Mouse (Mus musculus) 3T3-L1 (cell line): ENCODE measurements at regions not wholly inside any gene's neighbourhood (a gene's known extent, or its start where the extent isn't known, plus 50 kb on each side); places are given as distances from the start of the nearest gene placed in this dataset.
A peak's percentile ranks its signal among the peaks of the same experiment; 100 is the strongest.

Source experiments
- DNase-seq: peaks from one replicate; pipeline ENCODE4 v3.0.0-alpha.2; 2015; ENCODE audit warnings: low read depth, low spot score

- no peak for DNase-seq
Observed at GRCm38 (mm10) chr12:59834809-59835208, 615.3 kb upstream of the Fbxo33 start.

GRCm38 (mm10) chr12:59822918-59823317, 603.4 kb upstream of the Fbxo33 start:
- DNase-seq: no peak

- no peak for DNase-seq
Observed at GRCm38 (mm10) chr12:59822435-59822834, 602.9 kb upstream of the Fbxo33 start.

DNA sequence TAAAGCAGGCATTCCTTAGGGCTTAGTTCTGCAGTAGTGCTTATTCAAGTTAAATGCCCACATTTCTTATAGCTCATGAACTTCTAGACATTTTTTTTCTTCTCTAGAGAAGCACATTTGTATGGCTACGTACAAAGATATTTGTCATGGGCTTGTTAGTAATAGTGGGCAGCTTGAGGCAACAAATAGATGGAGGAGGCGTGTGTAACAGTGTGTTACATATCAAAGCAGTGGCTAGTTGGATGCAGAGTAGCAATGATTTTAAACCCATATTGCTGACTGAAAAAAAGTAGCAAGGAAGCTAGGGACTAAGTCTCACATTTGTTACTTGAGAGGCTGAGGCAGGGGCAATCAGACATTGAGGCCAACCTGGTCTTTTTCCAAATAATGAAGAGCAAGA, 602.2 kb upstream of the Fbxo33 start:
- no peak for DNase-seq

GRCm38 (mm10) chr12:59815965-59816364, 596.4 kb upstream of the Fbxo33 start:
- no peak for DNase-seq

- no peak for DNase-seq
Observed at GRCm38 (mm10) chr12:59814356-59814755, 594.8 kb upstream of the Fbxo33 start.

DNA sequence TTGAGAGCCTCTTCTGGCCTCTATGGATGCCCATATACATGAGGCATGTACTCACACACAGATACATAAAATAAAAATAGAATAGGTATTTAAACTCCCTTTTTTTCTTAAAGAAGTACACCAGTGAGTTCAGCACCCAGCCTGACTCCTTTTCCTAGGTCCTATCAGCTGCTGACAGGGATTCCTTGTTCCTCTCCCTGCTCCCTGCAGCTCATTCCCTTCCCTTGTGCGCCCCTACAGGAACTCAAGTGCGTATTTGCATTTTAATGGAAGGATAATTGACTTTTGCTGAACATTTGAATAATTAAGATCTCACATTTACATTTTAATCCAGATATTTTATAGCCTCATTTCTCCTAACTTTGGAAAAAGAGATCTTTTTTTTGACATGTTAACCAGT, 589.7 kb upstream of the Fbxo33 start:
- no peak for DNase-seq

- peak; percentile 61 for DNase-seq
Observed at GRCm38 (mm10) chr12:59798051-59798450, 578.5 kb upstream of the Fbxo33 start.

- peak; percentile 73 for DNase-seq
Observed at GRCm38 (mm10) chr12:59791473-59791872, 571.9 kb upstream of the Fbxo33 start.

DNA sequence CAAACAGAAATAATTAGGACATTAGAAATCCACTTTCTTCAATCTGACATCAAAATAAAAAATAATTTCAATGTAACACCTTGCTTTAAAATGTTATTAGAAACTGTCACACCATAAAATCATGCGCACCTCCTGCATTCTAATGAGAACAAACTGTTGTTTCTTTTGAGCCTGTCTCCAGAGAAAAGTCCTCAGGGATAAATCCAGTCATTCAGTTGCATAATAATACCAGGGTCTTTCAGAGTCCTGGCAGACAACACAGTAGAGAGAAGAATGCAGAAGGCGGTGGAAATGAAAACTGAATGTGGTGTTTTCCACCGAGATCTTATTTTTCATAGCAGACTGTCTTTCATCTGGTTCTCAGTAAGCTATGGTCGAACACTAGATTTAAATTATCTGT, 567.3 kb upstream of the Fbxo33 start:
- DNase-seq: no peak

DNA sequence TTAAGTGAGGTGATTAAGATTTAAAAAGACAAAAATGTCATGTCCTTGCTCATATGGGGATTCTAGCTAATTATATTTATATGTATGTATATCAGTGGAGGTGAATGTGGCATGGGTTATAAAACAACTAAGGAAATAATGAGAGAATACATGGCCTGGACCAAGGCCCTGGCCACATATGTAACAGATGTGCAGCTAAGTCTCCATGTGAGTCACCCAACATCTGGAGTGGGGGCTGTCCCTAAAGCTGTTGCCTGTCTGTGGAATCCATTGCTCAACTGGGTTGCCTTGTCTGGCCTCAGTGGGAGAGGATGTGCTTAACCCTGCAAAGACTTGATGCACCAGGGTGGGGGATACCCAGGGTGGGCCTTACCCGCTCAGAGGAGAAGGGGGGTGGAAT, 551.5 kb upstream of the Fbxo33 start:
- peak; percentile 80 for DNase-seq

DNA sequence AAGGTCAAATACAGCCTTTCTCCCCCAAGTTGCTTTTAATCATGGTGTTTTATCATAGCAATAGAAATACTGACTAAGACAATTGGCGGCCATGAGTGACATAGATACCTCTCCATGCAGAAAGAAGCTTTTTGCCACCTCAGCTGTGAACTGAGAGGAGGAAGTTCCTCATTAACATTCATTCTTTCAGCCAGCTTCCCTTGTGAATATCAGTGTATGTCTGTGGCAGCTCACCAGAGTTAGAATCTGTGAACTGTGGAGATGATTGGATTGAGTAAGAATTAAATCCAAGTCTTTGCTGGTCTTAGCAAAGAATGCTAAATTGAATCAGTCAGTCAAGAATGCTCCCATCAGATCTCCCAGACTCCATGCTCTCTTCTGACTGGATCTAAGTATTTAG, 542.7 kb upstream of the Fbxo33 start:
- DNase-seq: no peak

DNA sequence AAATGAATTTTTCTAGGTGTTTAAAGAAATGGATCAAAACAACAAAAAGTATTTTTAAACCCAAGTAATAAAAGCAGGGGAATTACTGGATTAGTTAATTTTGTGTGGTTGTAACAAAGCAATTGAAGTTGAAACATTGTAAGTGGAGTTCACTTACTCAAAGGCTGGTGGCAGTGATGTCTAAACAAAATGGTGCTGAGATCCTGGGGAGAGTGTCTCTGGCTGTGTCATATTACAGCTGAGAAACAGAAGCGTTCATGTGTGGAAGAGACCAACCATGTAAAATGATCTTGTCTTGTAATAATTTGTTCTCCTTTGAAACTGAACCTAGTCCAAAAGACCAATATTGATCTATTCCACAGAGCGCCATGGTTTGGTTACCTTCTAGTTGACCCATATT, 525.2 kb upstream of the Fbxo33 start:
- DNase-seq: no peak

DNA sequence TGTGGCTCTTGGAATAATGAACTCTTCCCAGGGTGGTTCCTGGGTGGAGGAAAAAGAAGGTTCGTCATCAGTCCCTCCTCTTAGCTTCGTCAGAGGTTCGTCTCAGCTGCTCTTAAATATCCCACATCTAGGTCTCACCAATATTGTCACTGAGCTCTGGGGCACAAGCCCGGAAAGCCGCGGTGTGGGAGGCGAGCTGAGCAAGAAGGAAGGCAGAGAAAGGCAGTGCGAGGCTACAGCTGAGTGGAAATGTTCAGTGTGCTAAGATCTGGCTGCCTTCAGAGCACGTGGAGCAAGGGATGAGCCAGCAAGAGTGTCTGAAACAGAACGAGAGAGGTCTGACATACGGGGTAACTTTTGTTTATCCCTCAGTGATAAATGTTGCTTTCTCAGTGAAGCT, 523.7 kb upstream of the Fbxo33 start:
- no peak for DNase-seq

GRCm38 (mm10) chr12:59724951-59725350, 505.4 kb upstream of the Fbxo33 start:
- peak; percentile 34 for DNase-seq

- DNase-seq: no peak
Observed at GRCm38 (mm10) chr12:59722471-59723182, 503.1 kb upstream of the Fbxo33 start.

- peak; percentile 58 for DNase-seq
Observed at GRCm38 (mm10) chr12:59713216-59713615, 493.7 kb upstream of the Fbxo33 start.

DNA sequence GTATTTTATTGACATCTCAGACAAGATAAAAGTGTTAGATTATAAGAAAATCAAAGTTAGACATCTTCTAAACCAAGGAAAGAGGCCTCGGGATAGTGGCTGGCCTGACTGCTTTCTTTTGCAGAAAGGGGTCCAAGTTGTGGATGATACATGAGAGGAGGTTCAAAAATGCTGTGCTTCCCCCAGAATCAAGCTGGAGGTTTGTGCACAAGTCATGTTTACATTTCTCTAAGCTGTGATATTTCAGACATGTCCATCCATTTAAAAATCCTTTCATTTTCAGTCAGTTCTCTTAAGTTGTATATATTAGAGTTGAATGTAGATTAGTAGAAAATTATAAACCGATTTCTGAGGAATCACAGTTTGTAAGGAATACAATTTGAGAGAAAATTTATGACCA, 463.7 kb upstream of the Fbxo33 start:
- DNase-seq: no peak

GRCm38 (mm10) chr12:59663161-59663560, 443.6 kb upstream of the Fbxo33 start:
- DNase-seq: no peak

GRCm38 (mm10) chr12:59630678-59631077, 411.2 kb upstream of the Fbxo33 start:
- DNase-seq: no peak

DNA sequence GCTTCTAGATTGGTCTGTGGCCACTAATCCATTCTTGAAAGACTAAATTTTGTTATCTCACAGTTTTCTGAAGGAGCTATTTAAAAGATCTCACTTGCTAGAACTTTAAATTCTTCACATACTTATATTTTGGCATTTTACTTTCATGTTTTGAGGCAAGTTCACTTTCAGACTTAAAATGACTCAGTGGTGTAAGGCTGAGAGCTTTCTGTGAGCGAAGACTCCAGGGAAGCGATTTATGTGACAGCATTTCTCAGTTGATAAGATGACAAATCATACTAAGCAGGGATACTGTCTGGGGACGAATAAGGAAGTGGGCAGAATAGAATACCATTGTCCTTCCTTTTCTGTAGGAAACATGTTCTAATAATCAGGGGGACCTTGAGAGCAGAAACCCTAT, 403.6 kb upstream of the Fbxo33 start:
- peak; percentile 25 for DNase-seq

- DNase-seq: no peak
Observed at GRCm38 (mm10) chr12:59621132-59621531, 401.6 kb upstream of the Fbxo33 start.

DNA sequence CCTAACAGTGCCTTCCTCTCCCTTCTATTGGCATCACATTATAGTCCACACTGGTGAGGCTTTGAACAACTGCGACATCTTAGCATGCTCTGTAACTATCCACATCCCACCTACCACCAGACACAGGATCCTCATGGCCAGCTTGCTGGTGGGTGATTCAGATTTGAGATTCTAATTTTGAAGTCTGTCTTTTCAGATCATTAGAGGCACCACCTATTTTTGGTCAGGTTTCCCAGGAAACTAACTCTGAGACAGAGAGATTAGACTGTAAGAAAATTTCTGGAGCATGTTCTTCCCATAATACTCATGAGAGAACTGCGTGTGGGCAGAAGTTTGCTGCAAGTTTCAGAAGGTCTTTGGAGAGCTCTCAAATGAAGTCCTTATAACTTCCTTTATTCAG, 400.8 kb upstream of the Fbxo33 start:
- no peak for DNase-seq

- no peak for DNase-seq
Observed at GRCm38 (mm10) chr12:59616075-59616474, 396.6 kb upstream of the Fbxo33 start.
